Mouse (Mus musculus): Measurements from ENCODE around the gene Morc3.

- TF ChIP-seq CTCF (IDR thresholded peaks at IDR 0.05; ENCODE audit: insufficient read depth, low read length) (no peak), POLR2A (IDR thresholded peaks at IDR 0.05; ENCODE audit: borderline replicate concordance, extremely low read depth, low read depth, low read length) (no peak)
Measured at GRCm38 (mm10) chr16:93833551-93833950, 1.6 kb downstream of the Morc3 start.

Measured in lung, adult 2 months (tissue).